Mouse (Mus musculus): ENCODE results near the gene Stat3. TPM values are rescaled to one million over a fixed set of nuclear protein-coding genes. Genes with fewer than 3 reads are reported as not detected.

Gene Stat3
- polyA plus RNA-seq (2014; fragmentation: Illumina TruSeq; extraction: RNeasy Lipid Tissue Mini Kit (QIAGEN cat#74804); ENCODE audit: low read depth, low replicate concordance), result 28.1 TPM

DNA sequence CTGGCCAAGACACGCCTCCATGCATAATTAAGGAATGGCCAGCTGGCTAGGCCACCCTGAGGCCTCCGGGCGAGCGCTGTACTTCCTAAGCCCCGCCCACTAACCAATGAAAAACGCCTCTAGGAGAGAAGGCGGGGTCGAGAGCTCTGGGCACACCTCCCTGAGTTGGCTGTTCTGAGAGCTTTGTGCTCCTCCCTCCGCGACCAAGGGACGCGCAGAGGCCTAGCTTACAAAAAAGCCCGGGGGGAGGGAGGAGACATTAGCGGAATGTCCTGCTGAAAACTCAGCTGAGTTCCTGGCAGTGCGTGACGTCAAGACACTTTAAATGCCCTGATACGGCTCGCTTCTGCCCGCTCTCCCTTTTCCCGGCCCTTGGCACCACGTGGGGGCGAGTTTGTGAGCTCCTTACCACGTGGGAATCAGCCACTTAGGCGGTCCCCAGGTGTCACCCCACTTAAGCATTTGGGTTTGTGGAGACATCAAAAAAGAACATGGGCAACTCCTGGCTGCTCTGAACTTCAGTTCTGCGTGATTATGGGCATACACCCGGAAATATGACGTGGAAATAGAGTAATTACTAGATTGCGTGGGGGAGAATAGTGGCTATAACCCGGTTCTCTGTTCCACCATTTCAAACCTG, at the start of gene Stat3:
TSS of gene Stat3 (minus strand) at position 29 of the 640 bp plus-strand sequence.

DNA sequence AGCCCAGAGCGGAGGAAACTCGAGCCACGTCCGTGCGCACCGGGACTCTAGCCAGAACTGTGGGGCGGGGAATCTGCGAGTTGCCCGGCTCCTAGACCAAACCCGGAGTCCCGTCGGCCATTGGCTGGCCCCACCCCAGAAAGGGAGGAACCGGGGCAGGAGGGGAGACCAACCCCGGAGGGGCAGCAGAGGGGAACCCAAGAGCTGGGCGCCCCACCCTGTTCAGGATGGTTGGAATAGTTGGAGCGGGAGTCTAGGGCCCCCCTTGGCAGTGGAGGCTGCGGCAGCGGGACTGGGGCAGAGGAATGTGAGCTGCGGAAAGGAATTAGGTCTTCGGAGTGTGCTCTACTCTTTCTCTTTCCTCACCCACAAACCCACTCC, 31.2 kb upstream of the Stat3 start, which contains the start of gene Cavin1:
TSS of gene Cavin1 (minus strand) at position 331 of the 381 bp plus-strand sequence.

DNA sequence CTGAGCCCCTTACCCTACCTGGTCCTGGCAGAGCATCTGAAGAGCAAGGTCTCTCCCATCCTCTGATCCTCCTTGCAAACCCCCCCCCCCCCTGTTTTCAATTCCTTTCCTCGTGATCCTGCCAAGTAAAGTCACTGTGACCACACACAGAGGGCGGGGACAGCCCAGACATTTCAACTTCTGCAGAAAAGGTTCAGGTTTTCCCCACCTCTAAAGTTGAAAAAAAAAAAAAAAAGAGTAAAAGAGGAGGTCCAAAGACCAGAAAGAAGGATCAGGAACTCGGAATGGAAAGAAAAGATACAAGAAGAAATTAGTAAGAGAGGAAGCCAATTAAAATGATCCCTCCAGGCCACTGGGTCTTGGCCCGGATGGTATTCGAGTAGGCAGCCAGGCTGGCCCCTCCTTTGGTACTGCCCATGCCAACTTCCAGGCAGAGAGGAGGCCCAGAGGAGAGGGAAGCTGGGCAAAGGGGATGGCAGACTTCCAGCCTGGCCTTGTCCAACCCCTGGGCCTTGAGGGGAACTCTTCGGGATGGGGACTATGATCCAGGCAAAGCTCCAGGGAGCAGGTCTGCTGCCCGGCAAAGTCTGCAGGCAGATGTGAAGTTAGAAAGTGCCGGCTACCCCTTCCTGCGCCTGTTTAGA, 80.3 kb downstream of the Stat3 start, which contains the start of gene Stat5a:
TSS of gene Stat5a (plus strand) at position 417 of the 644 bp plus-strand sequence.

DNA sequence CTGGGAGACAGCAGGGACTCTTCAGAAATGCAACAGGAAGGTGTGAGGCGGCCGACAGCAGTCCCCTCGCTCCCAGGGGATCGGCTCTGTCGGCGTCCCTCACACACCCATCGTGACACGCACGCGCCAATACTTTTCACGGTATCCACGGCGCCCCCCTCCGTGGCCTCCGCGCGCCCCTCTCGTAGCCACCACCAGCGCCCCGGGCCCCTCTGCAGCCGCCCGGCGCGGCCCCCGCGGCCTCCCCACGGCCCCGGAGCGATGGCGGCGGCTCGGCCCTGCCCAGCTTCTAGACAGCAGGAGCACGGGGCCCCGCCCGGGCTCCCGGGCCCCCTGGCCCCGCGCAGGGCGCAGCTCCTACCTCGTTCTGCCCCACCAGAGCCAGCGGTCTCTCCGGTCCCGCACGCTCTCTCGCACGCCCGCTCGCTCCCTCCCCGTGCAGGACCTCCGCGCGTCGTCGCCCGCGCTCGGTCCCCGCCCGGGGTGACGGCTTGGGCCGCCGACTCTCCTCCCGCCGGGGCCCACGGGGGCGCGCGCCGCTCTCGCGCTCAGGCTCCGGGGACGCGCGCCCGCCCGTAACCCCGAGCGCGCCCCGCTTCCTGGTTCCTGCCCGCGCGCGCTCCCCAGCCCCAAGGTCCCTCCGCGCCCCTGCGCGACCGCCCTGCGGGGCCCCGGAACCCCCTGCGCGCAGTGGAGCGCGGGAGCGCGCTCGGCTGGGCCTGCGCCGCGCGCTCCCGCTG, 89.1 kb downstream of the Stat3 start, which contains the start of gene Stat5b:
TSS of gene Stat5b (minus strand) at position 687 of the 740 bp plus-strand sequence.

Other genes with a start within 250 kb of the Stat3 start
- not detected for gene Zfp385c, start 247.1 kb downstream of the Stat3 start, polyA plus RNA-seq (2014; fragmentation: Illumina TruSeq; extraction: RNeasy Lipid Tissue Mini Kit (QIAGEN cat#74804); ENCODE audit: low read depth, low replicate concordance)
- gene Dhx58, start 235.3 kb downstream of the Stat3 start, polyA plus RNA-seq (2014; fragmentation: Illumina TruSeq; extraction: RNeasy Lipid Tissue Mini Kit (QIAGEN cat#74804); ENCODE audit: low read depth, low replicate concordance), result 4.0 TPM
- gene Kat2a, start 227.1 kb downstream of the Stat3 start, polyA plus RNA-seq (2014; fragmentation: Illumina TruSeq; extraction: RNeasy Lipid Tissue Mini Kit (QIAGEN cat#74804); ENCODE audit: low read depth, low replicate concordance), result 1.7 TPM
- gene Hspb9, start 225.7 kb downstream of the Stat3 start, polyA plus RNA-seq (2014; fragmentation: Illumina TruSeq; extraction: RNeasy Lipid Tissue Mini Kit (QIAGEN cat#74804); ENCODE audit: low read depth, low replicate concordance), result not detected
- 39.2 TPM for gene Rab5c, start 201.3 kb downstream of the Stat3 start, polyA plus RNA-seq (2014; fragmentation: Illumina TruSeq; extraction: RNeasy Lipid Tissue Mini Kit (QIAGEN cat#74804); ENCODE audit: low read depth, low replicate concordance)
- gene Kcnh4, start 179.6 kb downstream of the Stat3 start, polyA plus RNA-seq (2014; fragmentation: Illumina TruSeq; extraction: RNeasy Lipid Tissue Mini Kit (QIAGEN cat#74804); ENCODE audit: low read depth, low replicate concordance), result not detected
- gene Hcrt, start 176.6 kb downstream of the Stat3 start, polyA plus RNA-seq (2014; fragmentation: Illumina TruSeq; extraction: RNeasy Lipid Tissue Mini Kit (QIAGEN cat#74804); ENCODE audit: low read depth, low replicate concordance), result not detected
- gene Ghdc, start 168.6 kb downstream of the Stat3 start, polyA plus RNA-seq (2014; fragmentation: Illumina TruSeq; extraction: RNeasy Lipid Tissue Mini Kit (QIAGEN cat#74804); ENCODE audit: low read depth, low replicate concordance), result 1.7 TPM
- 4.0 TPM for gene Stat5b, start 88.8 kb downstream of the Stat3 start, polyA plus RNA-seq (2014; fragmentation: Illumina TruSeq; extraction: RNeasy Lipid Tissue Mini Kit (QIAGEN cat#74804); ENCODE audit: low read depth, low replicate concordance)
- gene Stat5a, start 80.2 kb downstream of the Stat3 start, polyA plus RNA-seq (2014; fragmentation: Illumina TruSeq; extraction: RNeasy Lipid Tissue Mini Kit (QIAGEN cat#74804); ENCODE audit: low read depth, low replicate concordance), result 1.9 TPM
- 61.3 TPM for gene Cavin1, start 31.3 kb upstream of the Stat3 start, polyA plus RNA-seq (2014; fragmentation: Illumina TruSeq; extraction: RNeasy Lipid Tissue Mini Kit (QIAGEN cat#74804); ENCODE audit: low read depth, low replicate concordance)
- 69.0 TPM for gene Atp6v0a1, start 69.9 kb upstream of the Stat3 start, polyA plus RNA-seq (2014; fragmentation: Illumina TruSeq; extraction: RNeasy Lipid Tissue Mini Kit (QIAGEN cat#74804); ENCODE audit: low read depth, low replicate concordance)
- gene Naglu, start 130.5 kb upstream of the Stat3 start, polyA plus RNA-seq (2014; fragmentation: Illumina TruSeq; extraction: RNeasy Lipid Tissue Mini Kit (QIAGEN cat#74804); ENCODE audit: low read depth, low replicate concordance), result 0.47 TPM
- not detected for gene Hsd17b1, start 138.9 kb upstream of the Stat3 start, polyA plus RNA-seq (2014; fragmentation: Illumina TruSeq; extraction: RNeasy Lipid Tissue Mini Kit (QIAGEN cat#74804); ENCODE audit: low read depth, low replicate concordance)
- gene Coasy, start 143.0 kb upstream of the Stat3 start, polyA plus RNA-seq (2014; fragmentation: Illumina TruSeq; extraction: RNeasy Lipid Tissue Mini Kit (QIAGEN cat#74804); ENCODE audit: low read depth, low replicate concordance), result 2.2 TPM
- 98.1 TPM for gene Mlx, start 147.7 kb upstream of the Stat3 start, polyA plus RNA-seq (2014; fragmentation: Illumina TruSeq; extraction: RNeasy Lipid Tissue Mini Kit (QIAGEN cat#74804); ENCODE audit: low read depth, low replicate concordance)
- gene Psmc3ip, start 155.9 kb upstream of the Stat3 start, polyA plus RNA-seq (2014; fragmentation: Illumina TruSeq; extraction: RNeasy Lipid Tissue Mini Kit (QIAGEN cat#74804); ENCODE audit: low read depth, low replicate concordance), result 0.88 TPM
- 54.4 TPM for gene Retreg3, start 180.4 kb upstream of the Stat3 start, polyA plus RNA-seq (2014; fragmentation: Illumina TruSeq; extraction: RNeasy Lipid Tissue Mini Kit (QIAGEN cat#74804); ENCODE audit: low read depth, low replicate concordance)
- 0.98 TPM for gene Tubg1, start 180.4 kb upstream of the Stat3 start, polyA plus RNA-seq (2014; fragmentation: Illumina TruSeq; extraction: RNeasy Lipid Tissue Mini Kit (QIAGEN cat#74804); ENCODE audit: low read depth, low replicate concordance)
- gene Tubg2, start 216.4 kb upstream of the Stat3 start, polyA plus RNA-seq (2014; fragmentation: Illumina TruSeq; extraction: RNeasy Lipid Tissue Mini Kit (QIAGEN cat#74804); ENCODE audit: low read depth, low replicate concordance), result 0.25 TPM
- 0.28 TPM for gene Cntnap1, start 231.0 kb upstream of the Stat3 start, polyA plus RNA-seq (2014; fragmentation: Illumina TruSeq; extraction: RNeasy Lipid Tissue Mini Kit (QIAGEN cat#74804); ENCODE audit: low read depth, low replicate concordance)
- 1.8 TPM for gene Plekhh3, start 231.8 kb upstream of the Stat3 start, polyA plus RNA-seq (2014; fragmentation: Illumina TruSeq; extraction: RNeasy Lipid Tissue Mini Kit (QIAGEN cat#74804); ENCODE audit: low read depth, low replicate concordance)
- gene Ccr10, start 235.9 kb upstream of the Stat3 start, polyA plus RNA-seq (2014; fragmentation: Illumina TruSeq; extraction: RNeasy Lipid Tissue Mini Kit (QIAGEN cat#74804); ENCODE audit: low read depth, low replicate concordance), result not detected